Mouse (Mus musculus) common myeloid progenitor, adult 5-6 weeks (primary cell): ENCODE measurements around the gene Hic2. TPM values are rescaled to one million over a fixed set of nuclear protein-coding genes. Genes with fewer than 3 reads are reported as not detected.

Source experiments
- ATAC-seq: replicated peaks from 2 replicates; pipeline ENCODE4 v1.8.0; 2016; ENCODE audit warnings: low read depth, mild to moderate bottlenecking, moderate TSS enrichment, inconsistent platforms; ENCODE audit not compliant: poor library complexity, severe bottlenecking
- total RNA-seq: library from RNA; stranded (forward); fragments of 200-1000, 187-1606 nt; gene quantifications from 2 replicates; pipeline ENCODE4 v1.2.3, GENCODE M21; 2017

Gene Hic2
- total RNA-seq, 1 experiment from 2014 or later, result 1.5 TPM

- ATAC-seq, result peak; percentile 35
Measured at GRCm38 (mm10) chr16:17233702-17234498, 528 bp downstream of the Hic2 start.

DNA sequence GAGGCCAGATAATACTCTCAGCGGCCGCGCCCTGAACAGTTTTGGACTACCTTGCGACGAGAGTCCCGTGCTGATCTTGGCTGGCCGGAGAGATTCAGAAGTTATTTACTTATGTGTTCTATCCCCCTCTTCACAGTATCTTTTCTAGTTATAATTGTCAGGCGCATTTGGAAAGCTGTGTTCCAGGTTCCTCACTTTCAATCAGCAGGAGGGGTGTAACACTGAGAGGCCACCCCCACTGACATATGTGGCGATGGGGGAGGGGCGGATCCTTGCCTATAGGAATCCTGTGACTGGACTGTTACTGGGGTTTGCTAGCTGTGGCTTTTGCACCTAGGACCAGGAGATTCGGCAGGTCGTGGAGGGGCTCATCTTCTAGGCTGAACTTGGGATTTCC is 1.1 kb downstream of the Hic2 start:
- ATAC-seq, result 0 out of 2 replicates have a peak, but pooled peaks have one; percentile 14

- no peak for ATAC-seq
Measured at GRCm38 (mm10) chr16:17234916-17235665, 1.7 kb downstream of the Hic2 start.

DNA sequence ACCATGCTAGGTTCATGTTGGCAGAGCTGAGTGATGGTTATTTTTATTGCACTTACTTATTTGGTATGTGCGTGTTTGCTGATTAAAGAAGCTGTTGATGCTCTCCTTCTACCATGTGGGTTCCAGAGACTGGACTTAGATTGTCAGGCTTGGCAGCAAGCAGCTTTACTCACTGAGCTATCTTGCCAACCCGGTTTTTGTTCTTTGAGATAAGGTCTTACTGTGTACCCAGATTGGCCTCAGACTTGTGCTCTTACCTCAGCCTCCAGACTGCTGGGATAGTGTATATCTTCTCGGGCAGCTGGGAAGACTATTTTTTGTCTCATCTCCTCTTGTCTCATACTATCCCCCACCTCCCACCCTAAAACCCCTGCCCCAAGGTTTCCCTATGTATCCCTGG is 4.3 kb downstream of the Hic2 start:
- ATAC-seq, result no peak; the same call in 1 of the 2 replicates

DNA sequence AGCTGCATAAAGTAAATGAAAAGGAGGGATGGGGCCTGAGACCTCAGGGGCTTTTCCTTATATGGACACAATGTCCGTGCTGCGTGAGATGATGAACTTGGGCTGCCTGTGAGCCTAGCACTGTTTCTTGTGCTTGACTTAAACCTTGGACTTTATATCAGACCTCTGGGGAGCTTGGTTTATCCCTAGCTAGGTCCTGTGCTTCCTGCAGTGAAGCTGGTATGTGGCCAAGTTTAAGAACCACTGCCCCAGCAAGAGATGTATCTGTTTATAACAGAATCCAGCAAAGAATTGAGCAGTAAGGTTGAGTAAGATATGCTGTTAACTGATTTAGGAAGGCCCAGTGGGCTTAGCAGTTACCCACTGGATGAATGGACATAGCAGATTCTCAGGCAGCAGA is 6.0 kb downstream of the Hic2 start:
- ATAC-seq, result no peak

DNA sequence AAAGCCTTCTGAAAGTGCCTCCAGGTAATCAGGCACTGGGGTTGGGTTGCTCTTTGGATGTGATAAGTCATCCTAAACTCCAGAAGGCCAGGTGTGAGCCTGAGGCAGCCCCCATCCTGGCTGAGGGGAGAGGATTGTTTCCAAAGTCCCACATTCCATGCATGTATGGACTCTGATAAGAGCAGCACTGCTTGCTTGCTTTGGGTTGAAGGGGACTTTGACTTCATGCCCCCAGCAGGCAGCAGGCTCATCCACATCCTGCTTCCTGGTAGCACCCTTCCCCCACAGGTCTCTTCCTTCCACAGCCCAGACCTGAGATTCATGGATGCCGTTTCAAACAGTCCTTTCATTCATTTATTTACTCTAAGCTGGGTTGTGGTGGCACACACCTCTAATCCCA is 10.4 kb downstream of the Hic2 start:
- ATAC-seq, result no peak

GRCm38 (mm10) chr16:17244996-17245395 is 11.6 kb downstream of the Hic2 start:
- ATAC-seq, result no peak

DNA sequence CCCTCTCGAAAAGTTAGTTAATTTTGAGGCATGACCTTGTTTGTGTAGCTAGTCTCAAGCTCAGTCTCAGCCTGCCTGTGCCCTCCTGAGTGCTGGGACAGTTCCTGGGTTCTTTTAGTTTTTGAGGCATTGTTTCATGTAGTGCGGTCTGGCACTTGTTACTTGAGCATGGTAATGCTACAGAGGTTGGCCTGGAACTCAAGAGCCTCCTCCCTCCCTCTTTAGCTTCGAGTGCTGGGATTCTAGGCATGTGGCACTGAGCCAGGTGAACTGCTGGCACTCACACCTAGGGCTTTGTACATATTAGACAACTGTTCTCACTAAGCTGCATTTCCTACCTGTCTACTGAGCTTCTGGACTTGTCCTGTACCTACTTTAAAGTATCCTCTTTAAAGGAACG is 14.4 kb downstream of the Hic2 start:
- no peak for ATAC-seq

GRCm38 (mm10) chr16:17249135-17249534 is 15.8 kb downstream of the Hic2 start:
- ATAC-seq, result peak; percentile 76

- no peak for ATAC-seq
Measured at GRCm38 (mm10) chr16:17251539-17251938, 18.2 kb downstream of the Hic2 start.

DNA sequence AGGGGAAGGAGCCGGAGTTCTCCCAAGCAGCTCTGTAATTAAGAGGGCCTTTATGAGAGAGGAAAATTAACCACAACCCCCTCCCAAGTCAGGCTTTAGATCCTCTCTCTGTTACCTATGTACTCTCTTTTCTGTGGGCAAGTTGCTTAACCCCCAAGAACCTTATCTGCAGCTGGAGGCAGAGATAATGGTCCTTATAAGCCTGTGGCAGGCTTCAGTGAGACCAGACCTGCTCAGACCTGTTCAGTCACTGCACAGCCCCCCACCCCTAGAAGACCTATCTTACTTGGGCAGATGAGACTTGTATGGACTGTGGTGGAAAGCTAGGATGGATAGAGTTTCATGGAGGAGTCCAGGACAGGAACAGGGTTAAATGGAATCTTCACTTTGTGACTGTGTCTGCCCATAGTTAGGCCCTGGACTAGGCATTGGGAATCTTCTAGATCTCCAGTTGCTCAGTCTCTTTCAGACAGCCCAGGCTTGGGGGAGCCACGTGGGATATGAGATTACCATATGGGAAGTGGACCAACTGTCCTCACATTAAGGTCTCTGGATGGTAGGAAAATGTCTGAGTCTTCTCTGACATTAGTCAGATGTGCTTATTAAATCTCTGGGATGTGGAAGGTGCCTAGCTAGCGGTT is 18.8 kb downstream of the Hic2 start:
- ATAC-seq, result peak; percentile 59

DNA sequence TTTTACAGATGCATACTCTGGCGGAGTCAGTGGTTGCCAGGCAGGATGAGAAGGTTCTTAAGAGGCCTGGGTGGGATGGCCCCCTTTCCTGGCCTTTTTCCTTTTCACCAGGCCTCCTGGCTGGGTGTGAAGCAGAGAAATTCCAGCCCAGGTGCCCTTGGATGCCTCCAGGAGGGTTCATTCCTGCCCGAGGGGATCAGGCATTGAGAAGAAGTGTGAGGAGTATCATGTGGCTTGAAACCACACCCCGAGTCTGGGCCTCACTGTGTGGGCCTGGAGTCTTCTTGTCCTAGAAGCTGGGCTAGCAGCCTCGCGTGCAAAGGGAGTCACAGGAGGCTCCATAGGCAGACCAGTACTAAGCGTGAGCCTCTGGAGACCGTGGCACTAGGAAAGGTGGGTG is 19.5 kb downstream of the Hic2 start:
- ATAC-seq, result no peak

- no peak for ATAC-seq
Measured at GRCm38 (mm10) chr16:17254005-17254597, 20.7 kb downstream of the Hic2 start.

DNA sequence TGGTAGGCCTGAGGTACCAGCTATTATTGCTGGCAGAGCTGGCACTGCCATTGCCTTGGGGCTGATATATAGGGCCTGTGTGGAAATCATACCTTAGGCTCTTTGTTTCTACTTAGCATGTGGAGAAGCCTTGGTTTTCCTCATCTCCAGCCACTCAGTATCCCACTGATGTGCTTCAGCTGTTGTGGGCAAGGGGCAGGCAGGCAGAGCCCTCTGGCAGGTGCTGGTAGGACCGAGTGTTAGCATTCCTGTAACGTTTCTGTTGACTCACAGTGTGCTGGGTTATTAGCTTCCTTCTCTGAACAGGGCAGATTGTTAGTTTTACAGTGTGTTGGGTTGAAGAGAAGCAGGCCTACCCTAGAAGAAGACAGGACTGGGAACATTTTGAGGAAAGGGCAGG is 21.9 kb downstream of the Hic2 start:
- ATAC-seq, result no peak

DNA sequence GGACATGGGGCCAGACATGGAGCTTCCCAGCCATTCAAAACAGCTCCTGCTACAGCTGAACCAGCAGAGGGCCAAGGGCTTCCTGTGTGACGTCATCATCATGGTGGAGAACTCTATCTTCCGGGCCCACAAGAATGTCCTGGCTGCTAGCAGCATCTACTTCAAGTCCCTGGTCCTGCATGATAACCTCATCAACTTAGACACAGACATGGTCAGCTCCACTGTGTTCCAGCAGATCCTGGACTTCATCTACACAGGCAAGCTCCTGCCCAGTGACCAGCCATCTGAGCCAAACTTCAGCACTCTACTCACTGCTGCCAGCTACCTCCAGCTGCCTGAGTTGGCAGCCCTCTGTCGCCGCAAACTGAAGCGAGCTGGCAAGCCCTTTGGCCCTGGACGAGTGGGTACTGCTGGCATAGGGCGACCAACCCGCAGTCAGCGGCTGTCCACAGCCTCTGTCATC is 24.0 kb downstream of the Hic2 start:
- ATAC-seq, result no peak; the same call in 1 of the 2 replicates

- no peak for ATAC-seq
Measured at GRCm38 (mm10) chr16:17258917-17259316, 25.5 kb downstream of the Hic2 start.

GRCm38 (mm10) chr16:17261341-17261740 is 28.0 kb downstream of the Hic2 start:
- no peak for ATAC-seq

DNA sequence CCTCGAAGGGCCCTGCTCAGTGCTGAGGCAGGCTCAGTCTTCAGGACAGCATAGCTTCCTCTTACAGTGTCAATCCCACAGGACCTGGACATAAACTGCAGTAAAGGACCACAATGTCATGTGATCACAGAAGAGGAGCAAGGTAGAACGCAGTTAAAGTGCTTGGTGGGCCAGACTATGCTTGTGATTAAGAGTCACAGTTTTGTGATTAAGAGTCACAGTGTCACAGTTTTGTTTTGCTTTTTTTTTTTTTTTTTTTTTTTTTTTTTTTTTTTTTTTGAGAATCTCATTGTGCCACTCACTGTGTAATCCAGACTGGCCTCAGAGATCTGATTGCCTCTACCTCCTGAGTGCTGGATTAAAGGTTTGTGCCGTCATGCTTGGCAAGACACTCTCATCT is 32.7 kb downstream of the Hic2 start:
- ATAC-seq, result no peak

DNA sequence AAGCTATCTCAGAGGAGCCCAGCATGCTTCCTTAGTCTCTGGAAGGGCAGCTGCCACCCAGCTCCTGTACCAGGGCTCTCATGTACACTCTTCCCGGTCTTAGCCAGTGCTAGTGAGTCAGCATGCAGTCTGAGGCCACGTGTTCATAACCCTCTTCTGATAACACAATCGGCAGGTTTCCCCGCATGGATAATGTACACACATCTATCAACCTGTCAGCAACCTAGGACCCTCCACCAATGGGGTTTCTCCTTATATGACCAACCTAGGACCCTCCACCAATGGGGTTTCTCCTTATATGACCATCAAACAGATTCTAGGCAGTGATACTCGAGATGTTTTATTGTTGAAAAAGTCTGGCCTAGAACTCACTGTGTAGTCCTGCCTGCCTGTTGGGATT is 34.6 kb downstream of the Hic2 start:
- no peak for ATAC-seq

GRCm38 (mm10) chr16:17269872-17270271 is 36.5 kb downstream of the Hic2 start:
- ATAC-seq, result peak; percentile 12
